Mouse (Mus musculus): Measurements from ENCODE around the gene Psmd1.

DNA sequence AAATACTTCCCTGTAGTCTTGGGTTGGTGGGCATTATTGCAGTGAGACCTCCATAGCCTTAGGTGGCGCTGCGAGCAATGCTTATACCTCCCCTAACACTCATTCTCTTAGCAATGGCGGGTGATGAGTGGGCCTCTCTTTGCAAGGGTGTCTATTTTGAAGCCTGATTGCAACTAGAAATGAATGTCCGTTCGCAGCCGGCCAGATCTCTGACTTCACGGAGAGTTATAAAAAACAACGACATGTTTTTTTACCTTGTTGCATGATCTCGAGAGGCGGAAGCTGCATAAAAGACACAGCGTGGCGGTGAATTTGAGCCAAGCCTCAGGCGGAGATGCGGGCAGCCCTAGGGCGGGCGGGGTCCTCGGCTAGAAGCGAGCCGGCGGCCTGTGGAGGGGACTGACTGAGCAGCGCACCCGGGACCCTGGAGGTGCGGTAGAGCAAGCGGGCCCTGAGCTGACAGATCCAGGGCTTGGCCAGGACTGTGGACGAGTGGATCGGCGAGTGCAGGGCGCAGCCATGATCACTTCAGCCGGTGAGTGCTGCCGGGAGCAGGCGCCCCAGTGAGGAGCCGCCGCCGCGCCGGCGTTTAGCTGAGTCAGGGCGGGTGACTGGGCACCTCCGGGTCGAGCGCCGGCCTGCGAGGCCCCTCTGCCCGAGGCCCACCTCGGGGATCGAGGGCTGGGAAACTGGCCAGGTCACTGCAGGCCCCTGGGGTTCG is at the start of gene Psmd1:
- TF ChIP-seq GATA1 (IDR thresholded peaks at IDR 0.05; ENCODE audit: low read depth, low read length) (no peak), MXI1 (IDR thresholded peaks at IDR 0.05; ENCODE audit: low read depth, low read length) (no peak; the same call in 1 of the 2 replicates), CTCF (IDR thresholded peaks at IDR 0.05 in 2 of 3, conservative IDR thresholded peaks at IDR 0.05 in 1 of 3; ENCODE audit: control insufficient read depth in 1 of 3, insufficient read depth in 1 of 3, low read depth in 2 of 3, low read length in 3 of 3, poor library complexity in 1 of 3, severe bottlenecking in 1 of 3) (peak; percentile 72 to 88 (median 81))
